Mouse (Mus musculus): Measurements from ENCODE around the gene AU022252. TPM values are rescaled to one million over a fixed set of nuclear protein-coding genes. Genes with fewer than 3 reads are reported as not detected.
"Not testable (repeated sequence)": the region's sequence is repeated elsewhere in the genome, so short reads cannot be mapped to it uniquely, and the experiment has no call there.

Gene AU022252
- polyA plus RNA-seq (2011; ENCODE audit: insufficient read depth, insufficient read length, low read depth, missing spikeins) = 20.7 and 21.0 TPM in 2 replicates

DNA sequence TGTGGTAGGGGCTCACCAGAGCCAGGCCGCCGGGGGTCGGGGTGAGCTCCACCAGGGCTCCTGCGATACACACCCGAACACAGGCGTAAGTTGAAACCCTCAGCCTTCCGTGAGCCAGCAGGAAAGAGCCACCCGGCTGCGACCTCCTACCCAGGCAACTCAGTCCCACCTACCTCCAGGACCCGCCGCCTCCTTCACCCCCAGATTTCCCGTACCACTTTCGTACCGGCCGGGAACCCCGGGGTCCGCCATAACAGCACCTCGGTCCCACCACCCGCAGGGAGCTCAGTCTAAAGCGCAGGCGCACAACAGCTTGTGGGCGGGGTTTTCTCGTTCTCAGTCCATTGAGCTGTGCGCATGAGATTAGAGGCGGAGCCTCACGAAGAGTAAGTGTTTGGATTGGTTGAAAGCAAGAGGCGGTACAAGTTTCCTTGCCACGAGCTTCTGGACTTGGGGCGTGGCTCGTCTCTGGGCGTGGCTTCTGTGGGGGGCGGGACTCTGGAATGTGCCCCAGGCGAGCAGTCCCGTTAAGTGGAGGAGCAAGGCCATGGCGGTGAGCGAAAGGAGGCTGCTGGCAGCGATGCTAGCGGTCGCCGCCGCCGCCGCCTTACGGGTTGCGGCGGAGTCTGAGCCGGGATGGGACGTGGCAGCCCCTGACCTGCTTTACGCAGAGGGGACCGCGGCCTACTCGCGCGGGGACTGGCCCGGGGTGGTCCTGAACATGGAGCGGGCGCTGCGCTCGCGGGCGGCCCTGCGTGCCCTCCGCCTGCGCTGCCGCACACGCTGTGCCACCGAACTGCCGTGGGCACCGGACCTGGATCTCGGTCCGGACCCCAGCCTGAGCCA is at the start of gene AU022252, which contains the start of gene P3h1:
TSS of gene AU022252 (minus strand) at position 303 of the 846 bp plus-strand sequence.
TSS of gene P3h1 (plus strand) at position 506 of the 846 bp plus-strand sequence.
- Histone ChIP-seq H3K4me1 (ENCODE audit: control insufficient read depth, insufficient read depth, low read length) (no peaks in the 10 kb centered on the region), H3K9me3 (replicated peaks; ENCODE audit: control insufficient read depth, insufficient read depth, low read length, poor library complexity, severe bottlenecking) (no peaks in the 10 kb centered on the region), H3K36me3 (ENCODE audit: control insufficient read depth, insufficient read depth, low read length, poor library complexity, severe bottlenecking) (no peaks in the 10 kb centered on the region), H3K27ac (ENCODE audit: insufficient read depth, low read length) (no peak within 1 kb of the TSS), H3K4me3 (ENCODE audit: low read depth, low read length) (peak within 1 kb of the TSS; percentile 73), H3K27me3 (ENCODE audit: control insufficient read depth, insufficient read depth, low read length, poor library complexity, severe bottlenecking) (no peaks in the 10 kb centered on the region), H3K9ac (ENCODE audit: low read depth, poor library complexity, severe bottlenecking) (peak within 1 kb of the TSS; percentile 65)
- no peak for TF ChIP-seq CTCF (IDR thresholded peaks at IDR 0.05; ENCODE audit: low read depth, low read length)
- TF ChIP-seq POLR2A (IDR thresholded peaks at IDR 0.05; ENCODE audit: insufficient read depth, low read length) = no peak
- TF ChIP-seq EP300 (IDR thresholded peaks at IDR 0.05; ENCODE audit: insufficient read depth, low read depth, low read length) = no peak

DNA sequence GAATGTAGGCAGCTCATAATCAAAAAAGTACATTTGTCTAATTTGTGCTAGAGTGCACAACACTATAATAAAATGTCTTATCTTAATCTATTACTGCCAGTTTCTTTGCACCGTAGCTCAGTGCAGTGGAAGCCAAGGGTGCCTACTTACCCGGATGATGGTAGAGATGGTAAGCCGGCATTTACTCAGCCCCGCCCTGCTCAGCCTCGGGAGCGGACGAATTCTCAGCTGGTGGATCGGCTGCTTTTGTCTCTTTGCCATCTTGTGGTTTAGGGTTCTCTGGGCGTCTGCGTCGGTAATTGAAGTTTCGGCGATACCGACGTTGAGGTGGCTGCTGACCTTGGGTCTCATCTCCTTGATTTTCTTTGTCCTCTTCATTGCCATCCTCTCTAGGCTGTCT is 46.3 kb upstream of the AU022252 start:
- H3K27me3 ChIP-seq (ENCODE audit: control insufficient read depth, insufficient read depth, low read length, poor library complexity, severe bottlenecking); H3K4me1 ChIP-seq (ENCODE audit: control insufficient read depth, insufficient read depth, low read length); H3K9ac ChIP-seq (ENCODE audit: low read depth, poor library complexity, severe bottlenecking); H3K27ac ChIP-seq (ENCODE audit: insufficient read depth, low read length); H3K4me3 ChIP-seq (ENCODE audit: low read depth, low read length); H3K9me3 ChIP-seq (replicated peaks; ENCODE audit: control insufficient read depth, insufficient read depth, low read length, poor library complexity, severe bottlenecking): not testable (repeated sequence)
- H3K36me3 ChIP-seq (ENCODE audit: control insufficient read depth, insufficient read depth, low read length, poor library complexity, severe bottlenecking) = peaks cover 88% of the 10 kb centered on the region

DNA sequence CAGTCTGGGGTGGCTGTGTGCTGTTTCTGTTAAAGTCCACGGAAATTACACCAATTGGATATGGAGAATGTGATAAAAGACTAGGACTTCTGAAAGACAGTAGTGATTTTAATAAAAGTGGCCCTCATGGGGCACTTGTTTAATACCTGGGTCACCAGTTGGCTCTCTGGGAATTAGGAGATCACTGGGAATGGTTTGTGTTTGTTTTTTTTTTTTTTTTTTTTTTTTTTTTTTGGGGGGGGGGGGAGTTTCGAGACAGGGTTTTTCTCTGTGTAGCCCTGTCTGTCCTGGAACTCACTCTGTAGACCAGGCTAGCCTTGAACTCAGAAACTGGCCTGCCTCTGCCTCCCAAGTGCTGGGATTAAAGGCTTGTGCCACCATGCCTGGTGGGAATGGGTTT is 43.2 kb upstream of the AU022252 start:
- Histone ChIP-seq H3K36me3 (ENCODE audit: control insufficient read depth, insufficient read depth, low read length, poor library complexity, severe bottlenecking) (peaks cover 88% of the 10 kb centered on the region), H3K4me3 (ENCODE audit: low read depth, low read length) (no peak overlapping the region), H3K9ac (ENCODE audit: low read depth, poor library complexity, severe bottlenecking) (no peak overlapping the region)

DNA sequence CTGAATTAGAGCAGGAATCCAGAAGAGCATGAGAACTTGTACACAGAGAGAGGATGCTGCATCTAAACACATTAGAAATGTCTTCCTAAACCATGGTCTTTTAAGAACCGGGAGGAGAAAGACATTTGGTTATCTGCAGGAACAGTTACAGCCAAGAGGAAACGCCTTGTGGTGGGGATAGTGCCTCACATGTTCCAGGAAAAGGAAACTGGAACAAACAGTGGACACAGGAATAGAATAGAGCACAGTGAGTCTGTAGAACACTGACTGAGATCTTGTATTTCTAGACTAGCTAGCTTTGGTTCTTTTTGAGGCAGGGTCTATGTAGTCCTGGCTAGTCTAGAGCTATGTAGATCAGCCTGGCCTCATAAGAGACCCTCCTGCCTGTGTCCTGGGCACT is 42.7 kb upstream of the AU022252 start:
- Histone ChIP-seq H3K4me1 (ENCODE audit: control insufficient read depth, insufficient read depth, low read length) (no peaks in the 10 kb centered on the region), H3K27ac (ENCODE audit: insufficient read depth, low read length) (no peak overlapping the region), H3K36me3 (ENCODE audit: control insufficient read depth, insufficient read depth, low read length, poor library complexity, severe bottlenecking) (peaks cover 89% of the 10 kb centered on the region), H3K27me3 (ENCODE audit: control insufficient read depth, insufficient read depth, low read length, poor library complexity, severe bottlenecking) (no peaks in the 10 kb centered on the region), H3K4me3 (ENCODE audit: low read depth, low read length) (no peak overlapping the region), H3K9me3 (replicated peaks; ENCODE audit: control insufficient read depth, insufficient read depth, low read length, poor library complexity, severe bottlenecking) (no peaks in the 10 kb centered on the region), H3K9ac (ENCODE audit: low read depth, poor library complexity, severe bottlenecking) (no peak overlapping the region)
- TF ChIP-seq EP300 (IDR thresholded peaks at IDR 0.05; ENCODE audit: insufficient read depth, low read depth, low read length) (no peak), POLR2A (IDR thresholded peaks at IDR 0.05; ENCODE audit: insufficient read depth, low read length) (no peak), CTCF (IDR thresholded peaks at IDR 0.05; ENCODE audit: low read depth, low read length) (no peak)

More for the DNA sequence above, 43.2 kb upstream of the AU022252 start:
- TF ChIP-seq CTCF (IDR thresholded peaks at IDR 0.05; ENCODE audit: low read depth, low read length) = no peak
- no peak for TF ChIP-seq POLR2A (IDR thresholded peaks at IDR 0.05; ENCODE audit: insufficient read depth, low read length)
- TF ChIP-seq EP300 (IDR thresholded peaks at IDR 0.05; ENCODE audit: insufficient read depth, low read depth, low read length) = no peak
- 0 out of 2 replicates have a peak overlapping the region, but pooled peaks have one; percentile 32 for H3K27ac ChIP-seq (ENCODE audit: insufficient read depth, low read length)
- H3K4me1 ChIP-seq (ENCODE audit: control insufficient read depth, insufficient read depth, low read length) = no peaks in the 10 kb centered on the region
- no peaks in the 10 kb centered on the region for H3K9me3 ChIP-seq (replicated peaks; ENCODE audit: control insufficient read depth, insufficient read depth, low read length, poor library complexity, severe bottlenecking)
- H3K27me3 ChIP-seq (ENCODE audit: control insufficient read depth, insufficient read depth, low read length, poor library complexity, severe bottlenecking) = no peaks in the 10 kb centered on the region

DNA sequence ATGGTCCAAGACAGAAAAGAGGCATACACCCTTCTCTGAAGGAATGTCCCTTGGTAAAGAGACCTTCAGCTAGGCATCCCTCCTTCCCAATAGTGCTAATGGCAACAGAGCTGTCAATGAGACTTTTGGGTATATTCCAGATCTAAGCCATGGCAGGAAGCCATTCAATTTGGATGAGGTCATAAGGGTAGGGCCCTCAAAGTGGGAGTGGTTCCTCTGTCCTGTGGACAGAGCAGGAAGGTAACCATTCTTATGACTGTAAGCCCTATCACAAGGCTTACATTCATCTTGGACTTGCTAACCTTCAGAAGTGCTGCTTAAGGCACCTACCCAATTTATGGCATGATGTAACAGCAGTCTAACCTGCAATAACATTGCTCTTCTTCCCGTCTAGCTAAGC is 42.1 kb upstream of the AU022252 start:
- H3K4me3 ChIP-seq (ENCODE audit: low read depth, low read length) = no peak overlapping the region
- TF ChIP-seq EP300 (IDR thresholded peaks at IDR 0.05; ENCODE audit: insufficient read depth, low read depth, low read length) = no peak
- no peak for TF ChIP-seq POLR2A (IDR thresholded peaks at IDR 0.05; ENCODE audit: insufficient read depth, low read length)
- TF ChIP-seq CTCF (IDR thresholded peaks at IDR 0.05; ENCODE audit: low read depth, low read length) = no peak
- H3K36me3 ChIP-seq (ENCODE audit: control insufficient read depth, insufficient read depth, low read length, poor library complexity, severe bottlenecking) = peaks cover 85% of the 10 kb centered on the region

DNA sequence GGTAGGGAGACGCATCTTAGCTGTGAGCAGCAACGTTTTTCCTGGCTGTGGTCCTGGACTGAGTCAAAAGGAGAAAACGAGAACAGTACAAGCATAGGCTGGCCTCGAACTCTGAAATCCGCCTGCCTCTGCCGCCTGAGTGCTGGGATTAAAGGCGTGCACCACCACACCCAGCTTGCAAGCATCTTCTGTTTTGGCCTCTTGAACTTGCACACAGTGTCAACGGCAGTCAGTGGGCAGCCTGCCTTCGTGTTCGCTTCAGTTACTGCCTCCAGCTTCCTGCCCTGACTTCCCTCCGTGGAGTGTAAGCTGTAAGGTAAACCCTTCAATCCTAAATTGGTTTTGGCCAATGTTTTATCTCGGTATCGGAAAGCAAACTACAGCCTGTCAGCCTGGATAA is 34.1 kb upstream of the AU022252 start:
- TF ChIP-seq POLR2A (IDR thresholded peaks at IDR 0.05; ENCODE audit: insufficient read depth, low read length) (no peak), EP300 (IDR thresholded peaks at IDR 0.05; ENCODE audit: insufficient read depth, low read depth, low read length) (no peak), CTCF (IDR thresholded peaks at IDR 0.05; ENCODE audit: low read depth, low read length) (no peak)
- H3K4me3 ChIP-seq (ENCODE audit: low read depth, low read length) = no peak overlapping the region
- H3K4me1 ChIP-seq (ENCODE audit: control insufficient read depth, insufficient read depth, low read length) = no peaks in the 10 kb centered on the region
- H3K27me3 ChIP-seq (ENCODE audit: control insufficient read depth, insufficient read depth, low read length, poor library complexity, severe bottlenecking) = no peaks in the 10 kb centered on the region
- H3K27ac ChIP-seq (ENCODE audit: insufficient read depth, low read length) = no peak overlapping the region
- no peak overlapping the region for H3K9ac ChIP-seq (ENCODE audit: low read depth, poor library complexity, severe bottlenecking)
- peaks cover 14% of the 10 kb centered on the region for H3K36me3 ChIP-seq (ENCODE audit: control insufficient read depth, insufficient read depth, low read length, poor library complexity, severe bottlenecking)
- H3K9me3 ChIP-seq (replicated peaks; ENCODE audit: control insufficient read depth, insufficient read depth, low read length, poor library complexity, severe bottlenecking) = no peaks in the 10 kb centered on the region

More for the DNA sequence above, 42.1 kb upstream of the AU022252 start:
- no peaks in the 10 kb centered on the region for H3K9me3 ChIP-seq (replicated peaks; ENCODE audit: control insufficient read depth, insufficient read depth, low read length, poor library complexity, severe bottlenecking)
- no peak overlapping the region for H3K9ac ChIP-seq (ENCODE audit: low read depth, poor library complexity, severe bottlenecking)
- no peak overlapping the region for H3K27ac ChIP-seq (ENCODE audit: insufficient read depth, low read length)
- H3K27me3 ChIP-seq (ENCODE audit: control insufficient read depth, insufficient read depth, low read length, poor library complexity, severe bottlenecking) = no peaks in the 10 kb centered on the region
- H3K4me1 ChIP-seq (ENCODE audit: control insufficient read depth, insufficient read depth, low read length) = no peaks in the 10 kb centered on the region

Measured in ES-Bruce4 (cell line).